Mouse (Mus musculus) heart, adult 11 months (tissue): ENCODE results near the gene Tnrc6a.

Experiments used
- DNase-seq: peaks from one replicate; pipeline ENCODE4 v3.0.0; 2022

Gene Tnrc6a

DNA sequence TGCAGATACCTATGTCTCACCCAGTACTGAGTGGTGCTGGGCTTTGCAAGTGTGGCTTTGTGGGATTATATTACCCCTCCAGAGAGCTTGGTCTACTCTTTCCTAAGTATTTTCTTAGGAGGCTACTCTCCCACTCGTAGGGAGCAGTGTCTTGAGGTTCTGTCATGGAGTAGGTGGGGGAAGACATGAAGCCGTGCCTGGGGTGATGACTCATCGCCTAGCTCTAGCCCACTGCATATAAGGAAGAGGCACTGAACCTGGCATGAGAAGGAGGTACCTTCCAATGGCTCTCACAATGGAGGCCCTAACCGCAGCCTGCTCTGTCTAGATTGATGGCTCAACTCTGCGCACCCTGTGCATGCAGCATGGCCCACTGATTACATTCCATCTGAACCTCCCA is 68.0 kb downstream of the Tnrc6a start:
- no peak for DNase-seq

DNA sequence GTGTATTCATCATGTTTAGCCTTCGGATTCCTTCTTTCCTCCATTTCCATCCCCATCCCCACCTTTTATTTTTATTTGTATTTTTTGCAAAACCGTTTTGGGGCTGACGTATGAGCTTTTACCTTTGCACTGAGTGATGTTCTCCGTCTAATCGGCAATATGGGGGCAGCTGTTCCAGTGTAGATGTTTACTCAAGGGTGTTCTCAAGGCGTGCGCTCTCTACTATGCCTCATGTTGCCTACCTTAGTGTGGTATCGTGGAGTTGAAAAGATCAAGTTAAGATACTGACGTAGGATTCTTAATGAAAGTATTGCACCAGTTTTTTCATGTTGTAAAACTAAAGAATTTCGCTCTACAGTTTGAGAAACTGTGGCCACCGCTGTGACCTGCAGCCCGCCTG is 69.5 kb downstream of the Tnrc6a start:
- peak; percentile 54 for DNase-seq

GRCm38 (mm10) chr7:123194696-123195095 is 71.0 kb downstream of the Tnrc6a start:
- DNase-seq = peak; percentile 81

GRCm38 (mm10) chr7:123196432-123196831 is 72.7 kb downstream of the Tnrc6a start:
- DNase-seq = peak; percentile 74

DNA sequence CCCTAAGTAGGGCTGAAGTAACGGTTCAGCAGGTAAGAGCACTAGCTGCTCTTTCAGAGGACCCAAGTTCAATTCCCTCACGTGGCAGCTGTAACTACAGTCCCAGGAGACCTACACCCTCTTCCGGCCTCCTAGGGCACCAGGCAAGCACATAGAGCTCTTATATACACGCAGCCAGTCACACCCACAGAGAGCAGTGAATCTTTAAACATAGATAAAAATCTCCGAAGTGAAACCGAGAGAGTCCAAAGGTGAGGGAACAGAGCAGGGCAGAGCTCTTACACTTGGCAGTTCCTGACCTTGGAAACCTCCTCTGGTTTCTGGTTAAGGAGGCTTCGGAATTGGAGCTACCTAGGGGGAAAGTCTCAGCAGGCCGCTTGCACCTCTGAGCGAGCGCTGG is 75.0 kb downstream of the Tnrc6a start:
- DNase-seq = peak; percentile 68

- DNase-seq = peak; percentile 52
Observed at GRCm38 (mm10) chr7:123199151-123199550, 75.5 kb downstream of the Tnrc6a start.

- DNase-seq = peak; percentile 82
Observed at GRCm38 (mm10) chr7:123199656-123200206, 76.0 kb downstream of the Tnrc6a start.

DNA sequence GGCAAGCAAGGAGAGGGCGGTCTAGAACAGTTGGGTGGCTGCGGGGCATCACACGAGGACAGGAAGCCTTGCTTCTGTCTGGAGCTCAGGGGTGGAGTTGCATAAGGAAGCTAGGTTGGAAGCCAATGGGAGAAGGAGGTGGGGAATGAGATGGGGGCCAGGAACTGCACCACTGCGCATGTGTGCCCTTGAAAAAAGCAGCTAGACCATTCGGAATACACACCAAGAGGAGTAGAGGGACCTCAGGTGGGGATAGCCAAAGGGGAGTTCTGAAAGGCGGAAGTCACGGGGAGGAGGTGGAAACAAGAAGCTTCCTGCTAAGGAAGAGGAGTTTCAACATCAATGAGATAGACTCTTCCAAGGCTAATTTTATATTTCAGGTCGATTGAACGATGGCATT is 77.0 kb downstream of the Tnrc6a start:
- no peak for DNase-seq

- peak; percentile 87 for DNase-seq
Observed at GRCm38 (mm10) chr7:123205261-123205660, 81.6 kb downstream of the Tnrc6a start.

- peak; percentile 87 for DNase-seq
Observed at GRCm38 (mm10) chr7:123207561-123207960, 83.9 kb downstream of the Tnrc6a start.

DNA sequence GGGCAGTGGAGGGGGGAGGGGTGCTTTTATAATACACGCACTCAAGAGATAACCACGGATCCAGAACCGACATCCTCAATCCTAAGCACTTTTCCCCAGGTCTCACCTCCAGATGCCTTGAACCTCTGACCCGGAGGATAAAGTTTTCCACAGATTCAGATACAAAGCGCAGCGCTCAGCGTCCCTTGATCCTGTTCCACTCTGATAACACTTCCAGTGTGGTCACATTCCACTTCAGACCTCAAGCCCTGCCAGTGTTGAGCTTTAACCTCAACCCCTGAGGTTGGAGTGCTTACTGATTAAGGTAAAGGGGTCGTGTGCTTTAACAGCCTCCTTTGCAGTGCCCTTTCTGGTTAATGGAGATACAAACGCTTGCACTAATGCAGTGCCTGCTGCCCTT is 86.2 kb downstream of the Tnrc6a start:
- peak; percentile 56 for DNase-seq

DNA sequence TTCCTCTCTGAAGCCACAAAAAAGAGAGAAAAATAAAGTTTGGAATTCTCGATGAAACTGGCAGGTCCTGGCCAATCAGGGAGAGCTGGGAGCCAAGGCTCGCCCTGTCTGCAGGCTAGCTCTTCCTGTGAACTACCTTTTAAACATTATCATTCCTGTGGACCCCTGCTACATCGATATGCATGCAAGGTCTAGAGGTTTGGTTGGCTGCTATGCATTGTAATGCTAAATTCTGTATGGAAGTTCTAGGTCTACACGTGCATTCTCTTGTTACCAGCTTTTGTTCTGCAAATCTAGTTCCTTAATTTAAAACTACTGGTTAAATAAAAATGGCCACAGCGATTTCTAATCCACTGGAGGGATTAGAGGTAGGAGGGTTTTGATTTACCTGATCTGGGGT is 87.8 kb downstream of the Tnrc6a start:
- peak; percentile 25 for DNase-seq

- peak; percentile 81 for DNase-seq
Observed at GRCm38 (mm10) chr7:123212316-123212715, 88.6 kb downstream of the Tnrc6a start.

DNA sequence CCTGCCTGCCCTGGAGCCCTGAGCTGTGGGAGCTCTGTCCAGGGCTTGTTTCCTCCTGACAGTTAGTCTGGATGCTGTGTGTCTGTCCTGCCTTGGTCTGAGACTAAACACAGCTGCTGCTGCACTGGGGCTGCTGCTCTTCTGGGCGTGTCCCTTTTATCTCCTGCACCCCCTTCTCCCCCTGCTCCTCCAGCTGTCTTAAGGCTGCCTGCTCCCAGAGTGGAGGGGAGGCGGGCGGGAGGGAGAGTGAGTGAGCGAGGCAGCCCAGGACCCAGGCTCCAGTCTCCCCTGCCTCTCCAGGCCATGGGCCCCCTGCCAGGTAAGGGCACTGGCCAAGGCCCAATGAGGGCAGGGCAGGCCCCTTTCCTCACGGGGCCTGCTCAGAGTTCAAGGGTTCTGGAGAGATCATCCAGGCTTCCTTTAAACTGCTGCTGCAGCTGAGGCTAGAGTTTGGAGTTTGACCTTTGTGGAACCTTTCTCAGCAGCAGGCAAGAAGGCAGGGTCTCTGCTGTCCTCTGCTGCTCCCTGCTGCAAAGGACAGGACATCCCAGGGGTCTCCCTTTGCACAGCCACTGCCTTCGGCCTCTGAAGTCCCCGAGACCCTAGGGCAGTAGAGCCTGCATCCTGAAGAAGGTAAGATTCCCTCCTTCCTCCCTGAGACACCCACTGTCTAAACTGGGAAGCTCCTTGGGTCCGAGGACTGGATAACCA is 90.8 kb downstream of the Tnrc6a start, which contains the start of gene Slc5a11:
Gene Slc5a11, plus strand, starts transcription at position 416 of the 711 bp plus-strand sequence.
- DNase-seq = peak; percentile 95

DNA sequence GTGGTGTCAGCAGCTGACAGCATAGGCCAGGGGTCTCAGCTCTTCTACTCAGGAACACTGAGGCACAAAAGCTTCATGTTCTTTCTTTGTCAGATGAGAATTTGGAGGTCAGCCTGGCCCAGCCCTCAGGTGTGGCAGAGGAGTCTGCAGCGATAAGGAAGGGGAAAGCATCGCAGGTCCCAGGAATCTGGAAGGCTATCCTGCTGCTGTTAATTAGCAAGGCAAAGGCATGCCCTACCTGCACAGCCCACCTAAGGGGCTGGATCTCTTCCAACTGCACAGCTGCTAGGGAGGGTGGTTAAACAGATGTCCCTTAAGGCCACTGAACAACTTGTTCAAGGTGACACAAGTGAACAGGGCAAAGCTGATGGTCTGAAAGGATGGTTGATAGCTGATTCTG is 91.5 kb downstream of the Tnrc6a start:
- DNase-seq = peak; percentile 79

DNA sequence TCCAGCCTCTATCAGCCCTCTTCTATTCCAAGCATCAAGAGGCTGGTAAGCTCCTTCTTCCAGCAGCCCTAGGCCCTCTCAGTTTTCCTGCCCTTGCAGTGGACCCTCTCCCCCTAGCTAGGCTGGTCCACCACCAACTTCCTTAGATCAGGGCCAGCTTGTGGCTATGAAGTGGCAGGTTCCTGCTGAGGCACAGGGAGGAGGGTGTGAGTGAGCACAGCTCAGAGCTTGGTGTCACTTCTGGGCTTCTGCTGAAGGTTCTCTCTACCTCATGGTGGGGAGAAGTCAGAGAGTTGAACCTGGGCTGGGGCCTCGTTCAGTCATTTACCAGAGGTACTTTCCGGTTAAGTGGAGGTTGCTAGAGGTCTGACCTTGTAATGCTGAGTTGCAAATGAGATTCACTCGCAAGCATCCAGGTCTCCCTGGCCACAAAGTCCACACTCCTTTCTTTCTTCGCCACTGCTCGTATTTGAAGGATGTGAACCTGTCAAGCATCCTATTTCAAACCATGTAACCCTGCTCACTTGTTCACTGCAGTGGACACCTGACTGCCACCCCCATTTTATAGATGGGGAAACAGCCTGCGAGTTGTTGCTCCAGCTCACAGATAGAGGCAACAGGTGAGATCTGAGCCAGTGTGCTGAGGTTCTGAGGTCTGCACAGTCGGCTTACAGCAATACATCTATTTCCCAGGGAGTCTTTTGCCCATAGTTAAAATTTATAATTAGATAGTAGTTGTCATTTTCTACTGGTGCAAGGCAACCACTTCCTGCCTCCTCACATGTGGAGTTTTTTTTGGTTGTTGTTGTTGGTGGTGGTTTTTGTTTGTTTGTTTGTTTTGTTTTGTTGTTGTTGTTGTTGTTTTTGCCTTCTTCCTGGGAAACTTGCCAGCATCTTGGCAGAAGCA is 94.0 kb downstream of the Tnrc6a start:
- peak; percentile 81 for DNase-seq

- peak; percentile 69 for DNase-seq
Observed at GRCm38 (mm10) chr7:123218620-123219019, 94.9 kb downstream of the Tnrc6a start.

GRCm38 (mm10) chr7:123219781-123220632 is 96.3 kb downstream of the Tnrc6a start:
- DNase-seq = peak; percentile 79

- peak; percentile 61 for DNase-seq
Observed at GRCm38 (mm10) chr7:123220633-123220942, 96.9 kb downstream of the Tnrc6a start.

- DNase-seq = no peak
Observed at GRCm38 (mm10) chr7:123224076-123224475, 100.4 kb downstream of the Tnrc6a start.

DNA sequence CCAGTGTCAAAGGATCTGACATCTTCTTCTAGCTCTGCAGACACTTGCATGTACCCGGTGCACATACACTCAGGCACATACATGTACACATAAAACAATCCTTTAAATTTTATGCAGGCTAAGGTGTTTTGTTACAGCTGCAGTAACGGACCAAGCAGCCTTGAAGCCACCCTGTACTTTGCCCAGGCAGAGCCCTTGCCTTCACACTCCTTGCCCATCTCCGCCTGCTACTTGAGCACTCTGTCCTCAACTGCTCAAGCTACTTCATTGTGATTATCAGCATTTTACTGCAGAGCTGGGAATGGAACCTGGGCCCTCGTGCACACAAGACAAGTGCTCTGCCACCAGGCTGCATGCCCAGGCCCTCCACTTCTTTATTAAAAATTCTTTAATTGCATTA is 101.5 kb downstream of the Tnrc6a start:
- no peak for DNase-seq

GRCm38 (mm10) chr7:123235449-123235848 is 111.8 kb downstream of the Tnrc6a start:
- no peak for DNase-seq

- DNase-seq = no peak
Observed at GRCm38 (mm10) chr7:123238621-123239020, 114.9 kb downstream of the Tnrc6a start.
